Mouse (Mus musculus): ENCODE results near the gene Mag.
"Not testable (repeated sequence)": the region's sequence is repeated elsewhere in the genome, so short reads cannot be mapped to it uniquely, and the experiment has no call there.

The Mag gene

DNA sequence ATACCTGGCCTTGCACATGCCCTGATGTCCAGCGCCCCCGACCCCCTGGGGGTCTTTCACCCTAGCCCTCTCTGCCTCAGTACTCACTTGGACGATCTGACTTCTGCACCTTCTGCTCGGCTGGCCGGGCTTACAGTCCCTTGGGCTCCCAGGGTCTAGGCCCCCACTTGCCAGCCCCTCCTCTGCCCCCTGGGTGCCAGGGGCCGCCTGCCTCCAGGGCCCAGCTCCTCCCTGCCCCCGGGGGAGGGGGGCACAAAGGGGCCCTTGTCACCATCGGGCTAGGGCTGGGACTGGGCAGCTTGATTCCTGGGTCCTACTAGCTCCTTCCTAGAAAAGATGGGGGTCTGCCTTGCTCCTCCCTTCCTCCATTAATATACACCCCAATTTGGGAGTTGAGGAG is at the start of gene Mag:
TSS of gene Mag (minus strand) at position 142 of the 400 bp plus-strand sequence.
- no peak for DNase-seq (ENCODE audit: low read depth in 1 of 2, low spot score in 2 of 2)

DNA sequence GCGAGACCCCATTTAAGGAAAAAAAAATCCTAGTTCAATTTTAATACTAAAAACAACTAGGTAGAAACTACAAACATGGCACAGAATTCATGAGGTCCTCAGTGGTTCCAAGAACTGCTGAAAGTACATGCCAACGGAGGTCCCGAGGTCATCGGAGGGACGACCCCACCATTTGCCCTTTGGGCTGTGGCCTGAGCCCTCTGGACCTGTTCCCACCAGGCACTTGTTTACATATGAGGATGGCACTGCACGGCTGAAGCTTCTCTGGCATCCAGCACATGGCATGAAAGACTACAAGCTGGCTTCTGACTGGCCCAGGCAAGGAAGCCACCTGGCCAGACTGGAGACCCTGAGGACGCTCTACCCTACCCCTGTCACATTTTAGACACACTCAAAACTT is 49.7 kb upstream of the Mag start:
- no peak for DNase-seq (ENCODE audit: low read depth in 1 of 2, low spot score in 2 of 2)

DNA sequence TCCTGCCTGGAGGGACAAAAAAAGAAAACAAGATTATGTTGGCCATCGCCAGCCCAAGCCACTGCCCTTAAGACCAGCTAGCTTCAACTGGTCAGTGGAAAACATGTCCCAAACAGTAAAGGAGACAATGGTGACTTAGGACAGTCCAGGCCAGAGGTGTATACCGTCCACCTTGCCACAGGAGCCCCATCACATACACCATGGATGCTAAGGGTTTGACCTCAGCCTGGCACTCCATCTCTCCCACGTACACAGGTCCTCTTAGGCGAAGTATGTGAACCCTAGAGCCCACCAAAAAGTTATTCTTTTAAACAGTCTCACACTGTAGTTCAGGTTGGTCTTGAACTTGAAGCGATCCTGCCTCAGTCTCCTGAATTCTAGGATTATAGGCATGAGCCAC is 48.2 kb upstream of the Mag start:
- DNase-seq (ENCODE audit: low read depth in 1 of 2, low spot score in 2 of 2): no peak

DNA sequence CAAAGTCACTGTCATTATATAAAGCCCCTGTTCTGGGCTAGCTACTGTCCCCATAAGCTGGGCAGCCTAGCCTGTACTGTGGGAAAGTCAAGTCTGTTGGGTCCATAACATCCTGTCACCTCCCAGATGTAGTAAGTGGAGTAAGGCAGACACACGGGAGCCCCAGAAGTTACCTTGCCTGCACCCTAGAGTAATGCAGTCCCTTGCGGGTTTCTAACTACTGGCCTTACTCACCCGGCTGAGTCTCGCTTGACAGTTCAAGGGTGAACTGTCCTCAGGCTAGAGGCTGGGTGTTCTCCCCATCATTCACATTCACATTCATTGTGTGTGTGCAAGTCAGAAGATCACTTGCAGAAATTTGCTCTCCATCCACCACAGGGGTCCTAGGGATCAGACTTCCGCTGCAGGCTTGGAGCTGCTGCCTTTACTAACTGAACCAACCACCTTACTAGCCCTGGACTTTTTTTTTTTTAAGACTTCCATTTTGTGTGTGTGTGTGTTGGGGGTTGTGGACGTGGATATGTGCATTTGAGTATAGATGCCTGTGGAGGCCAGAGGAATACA is 45.2 kb upstream of the Mag start:
- no peak for DNase-seq (ENCODE audit: low read depth in 1 of 2, low spot score in 2 of 2)

DNA sequence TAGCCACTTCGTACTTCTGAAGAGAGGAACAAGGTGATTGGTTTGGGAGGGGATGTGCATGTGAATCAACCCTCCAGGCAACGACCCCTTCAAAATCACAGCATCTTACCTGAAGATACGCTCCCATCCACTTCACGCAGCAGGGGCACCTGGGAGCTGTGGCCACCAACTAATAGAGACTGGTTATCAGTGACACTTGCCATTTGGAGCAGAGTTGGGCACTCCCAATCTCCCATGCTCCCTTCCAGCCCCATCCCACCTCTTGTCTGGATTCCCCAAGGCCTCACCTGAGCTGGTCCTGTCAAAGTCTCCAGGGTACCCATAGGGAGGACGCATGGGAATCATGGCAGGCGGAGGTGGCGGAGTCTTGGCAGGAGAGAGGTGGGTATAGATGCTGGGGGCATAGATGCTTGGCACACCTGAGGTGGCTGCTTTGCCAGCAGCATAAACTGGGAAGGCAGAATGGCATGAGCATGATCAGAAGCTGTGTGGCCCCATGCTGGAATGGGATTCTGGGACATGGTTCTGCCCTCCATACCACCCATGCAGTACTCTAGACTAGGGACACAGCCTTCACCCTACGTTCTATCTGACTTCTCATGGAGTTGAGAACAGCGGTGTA is 44.3 kb upstream of the Mag start:
- DNase-seq (ENCODE audit: low read depth in 1 of 2, low spot score in 2 of 2): no peak

DNA sequence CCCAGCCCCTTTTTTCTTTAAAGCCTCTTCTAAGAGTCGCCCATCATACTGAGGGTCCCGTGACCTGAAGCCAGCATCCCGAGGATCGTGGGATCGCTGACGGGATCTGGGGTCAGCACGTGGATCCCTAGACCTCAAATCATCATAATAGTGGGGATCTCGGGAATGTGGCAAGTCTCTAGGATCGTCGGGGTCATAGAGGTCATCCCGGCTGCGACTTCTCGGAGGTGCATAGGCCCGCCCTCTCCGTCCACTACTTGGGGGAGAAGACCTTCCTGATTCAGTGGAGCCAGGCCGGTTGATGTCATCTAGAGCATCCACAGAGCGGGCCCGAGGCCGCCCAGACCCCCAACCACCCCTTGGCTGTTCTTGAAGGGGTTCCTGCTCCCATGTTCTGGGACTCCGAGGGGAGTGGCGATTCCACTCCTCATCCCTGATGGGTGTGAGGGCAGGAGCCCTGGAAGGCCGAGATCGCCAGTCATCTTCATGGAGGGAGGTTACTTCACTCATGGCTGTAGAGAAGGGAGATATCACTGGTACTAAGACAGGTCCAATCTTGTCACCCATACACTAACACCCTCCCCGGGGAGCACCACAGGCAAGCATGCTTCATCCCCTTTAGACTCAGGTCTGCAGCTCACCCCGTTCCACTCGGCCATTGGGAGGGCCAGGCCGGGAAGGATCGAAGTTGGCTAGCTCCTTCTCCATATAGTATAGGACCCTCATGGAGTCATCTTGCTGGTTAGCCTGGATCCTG is 43.6 kb upstream of the Mag start:
- DNase-seq (ENCODE audit: low read depth in 1 of 2, low spot score in 2 of 2): no peak

DNA sequence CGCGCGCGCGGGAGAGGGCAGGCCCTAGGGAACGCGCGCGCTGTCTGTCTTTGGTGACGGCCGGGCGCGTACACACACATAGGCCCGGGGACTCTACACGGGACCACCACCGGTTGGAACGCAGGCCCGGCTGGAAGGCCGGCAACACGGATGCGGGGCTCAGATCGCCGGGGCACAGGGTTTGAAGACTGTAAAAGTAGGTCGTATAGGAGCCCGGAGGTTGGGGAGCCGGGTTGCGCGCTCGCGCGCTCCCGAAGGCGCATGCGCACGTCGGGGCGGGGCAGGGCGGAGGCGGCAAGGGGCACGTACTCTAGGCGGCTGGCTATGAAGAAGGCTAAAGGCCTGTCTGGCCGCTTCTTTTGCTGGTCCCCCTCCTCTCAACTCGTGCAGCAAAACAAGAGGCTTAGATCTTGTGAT is 42.7 kb upstream of the Mag start:
- peak; percentile 72 to 84 for DNase-seq (ENCODE audit: low read depth in 1 of 2, low spot score in 2 of 2)

DNA sequence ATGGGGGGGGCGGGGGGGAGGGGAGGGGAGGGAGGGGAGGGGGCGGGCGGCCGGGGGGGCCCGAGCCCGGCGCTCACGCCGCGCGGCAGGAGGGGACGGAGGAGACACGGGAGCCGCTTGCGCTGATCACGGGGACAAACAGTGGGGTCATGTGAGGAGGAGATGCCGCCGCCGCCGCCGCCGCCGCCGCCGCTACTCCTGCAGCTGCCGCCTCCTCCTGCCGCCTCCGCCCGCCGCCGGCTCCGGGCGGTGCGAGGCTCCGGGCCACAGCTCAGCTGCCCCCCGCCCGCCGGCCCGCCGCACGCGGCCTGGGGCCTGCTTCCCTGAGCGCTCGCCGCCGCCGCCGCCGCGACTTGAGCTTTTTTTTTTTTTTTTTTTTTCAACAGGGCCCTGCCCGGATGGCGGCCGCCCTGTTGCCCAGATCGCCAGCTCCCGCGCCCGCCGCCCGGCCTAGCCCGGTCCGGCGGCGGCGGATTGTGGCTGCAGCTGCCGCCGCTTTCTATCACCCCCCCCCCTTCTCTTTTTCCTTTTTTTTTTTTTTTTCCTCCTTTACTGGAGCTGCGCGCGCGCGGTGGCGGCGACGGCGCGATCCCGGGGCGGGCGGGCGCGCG is 42.2 kb upstream of the Mag start, which contains the start of gene Usf2:
TSS of gene Usf2 (minus strand) at position 48 of the 611 bp plus-strand sequence.
- peak in 1 of 2 experiments; percentile 70 for DNase-seq (ENCODE audit: low read depth in 1 of 2, low spot score in 2 of 2)

DNA sequence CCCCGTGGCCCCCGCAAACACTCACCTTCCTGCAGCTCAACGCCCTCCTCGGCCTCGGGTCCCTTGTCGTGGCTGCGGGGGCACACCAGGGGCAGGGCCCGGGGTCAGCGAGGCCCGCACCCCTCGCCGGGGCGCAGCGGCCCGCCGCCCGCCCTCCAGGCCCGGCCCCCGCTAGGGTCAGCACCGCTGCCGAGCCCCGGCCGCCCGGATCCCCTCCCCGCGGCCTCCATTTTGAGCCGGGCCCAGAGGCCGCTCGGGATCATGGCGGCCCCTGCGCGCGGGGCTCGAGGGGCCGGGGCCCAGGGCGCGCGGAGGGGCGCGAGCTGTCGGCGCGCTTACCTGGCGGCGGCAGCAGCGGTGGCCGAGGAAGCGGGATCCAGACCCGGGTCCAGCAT is 41.7 kb upstream of the Mag start:
- no peak for DNase-seq (ENCODE audit: low read depth in 1 of 2, low spot score in 2 of 2)

DNA sequence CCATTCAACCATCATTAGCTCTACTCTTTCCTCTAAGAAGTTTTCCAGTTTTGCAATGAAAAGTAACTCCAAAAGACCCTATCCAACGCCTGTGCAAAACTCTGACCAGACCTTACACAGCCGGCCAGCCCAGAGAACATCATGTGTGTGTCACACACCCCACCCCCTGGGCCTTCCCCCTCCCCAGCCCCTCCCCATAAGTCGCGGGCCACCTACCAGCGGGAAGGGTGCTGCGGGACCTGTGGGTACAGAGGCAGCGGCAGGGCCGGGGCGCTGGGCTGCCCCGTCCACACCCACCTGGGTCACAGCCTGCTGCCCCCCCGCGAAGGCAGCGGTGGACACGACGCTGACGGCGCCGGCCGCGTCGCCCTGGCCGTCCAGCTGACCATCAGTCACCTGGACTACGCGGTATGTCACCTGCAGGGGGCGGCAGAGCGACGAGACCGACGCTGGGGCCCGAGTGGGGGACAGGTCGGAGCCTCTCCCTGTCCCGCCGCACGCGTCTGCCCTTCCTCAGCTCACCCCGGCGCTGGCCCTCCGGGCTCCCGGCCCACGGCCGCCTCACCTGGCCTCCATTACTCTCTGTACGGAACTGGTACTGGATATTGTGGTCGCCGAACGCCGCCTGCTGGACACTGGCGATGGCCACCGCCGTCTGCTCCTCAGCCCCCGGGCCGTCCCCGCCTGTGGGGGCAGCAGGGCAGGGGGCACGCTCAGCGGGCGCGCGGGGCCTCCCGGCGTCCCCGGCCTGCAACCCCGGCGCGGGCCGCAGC is 41.1 kb upstream of the Mag start:
- DNase-seq (ENCODE audit: low read depth in 1 of 2, low spot score in 2 of 2): peak in 1 of 2 experiments; percentile 74

DNA sequence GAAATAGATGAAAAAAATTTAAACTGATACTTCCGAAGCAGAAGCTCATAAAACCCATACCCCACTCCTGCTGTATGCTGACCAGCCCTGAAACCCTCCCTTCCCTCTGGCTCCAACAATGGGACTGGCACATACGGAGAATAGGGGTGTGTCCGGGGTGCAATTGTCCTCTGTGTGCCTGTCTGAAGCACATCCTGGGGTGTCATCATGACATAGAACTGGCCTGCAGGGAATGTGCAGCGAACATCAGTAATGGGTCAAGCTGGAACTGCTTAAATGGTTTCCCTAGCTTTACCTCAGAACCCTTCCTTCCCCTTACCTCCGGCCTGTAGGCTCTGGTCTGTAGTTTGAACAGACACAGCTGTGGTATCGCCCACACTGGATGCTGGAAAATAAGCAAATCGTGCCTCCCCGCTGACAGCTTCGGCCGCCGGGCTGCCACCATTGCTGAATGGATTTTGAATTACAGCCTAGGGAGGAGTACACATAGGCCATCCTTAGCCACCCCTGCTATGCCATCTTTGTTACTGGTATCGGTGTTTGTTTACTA is 40.4 kb upstream of the Mag start:
- DNase-seq (ENCODE audit: low read depth in 1 of 2, low spot score in 2 of 2): no peak

DNA sequence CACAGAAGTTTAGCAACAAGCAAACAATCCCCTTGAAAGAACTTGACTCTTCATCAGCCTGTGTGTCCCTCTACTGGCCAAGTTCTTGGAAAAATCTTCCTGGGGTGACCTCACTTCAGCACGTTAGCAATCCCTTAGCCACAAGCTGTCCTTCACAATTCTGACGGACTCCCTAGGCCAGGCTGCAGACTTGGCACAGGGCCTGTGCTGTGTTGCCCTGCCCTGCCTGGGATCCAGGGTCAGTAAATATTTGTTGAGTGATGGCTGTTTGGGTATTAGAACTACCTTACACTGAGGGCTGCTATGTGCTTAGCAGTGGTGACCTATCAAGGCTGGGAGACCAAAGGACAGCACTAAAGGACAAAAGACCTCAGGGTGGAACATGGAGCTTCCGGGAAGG is 39.4 kb upstream of the Mag start:
- DNase-seq (ENCODE audit: low read depth in 1 of 2, low spot score in 2 of 2): no peak

DNA sequence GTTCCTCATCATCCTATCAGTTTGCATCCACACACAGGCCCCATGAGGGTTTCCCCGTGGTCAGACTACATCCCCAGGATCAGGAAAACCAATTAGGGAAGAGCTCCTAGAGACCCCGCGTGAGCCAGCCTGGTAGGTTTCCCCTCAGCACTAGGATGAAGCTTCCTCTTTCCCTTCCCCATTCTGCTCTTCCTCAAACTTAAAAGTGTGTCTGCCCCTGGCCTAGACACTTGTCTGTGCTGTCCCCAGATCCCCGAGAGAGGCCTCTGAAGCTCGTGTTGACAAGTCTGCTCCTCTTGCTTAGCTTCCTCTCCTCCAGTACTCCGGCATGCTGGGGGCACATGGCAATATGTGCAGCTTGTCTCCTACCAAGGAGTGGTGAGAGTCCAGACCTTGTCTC is 38.8 kb upstream of the Mag start:
- DNase-seq (ENCODE audit: low read depth in 1 of 2, low spot score in 2 of 2): peak; percentile 61 to 63

DNA sequence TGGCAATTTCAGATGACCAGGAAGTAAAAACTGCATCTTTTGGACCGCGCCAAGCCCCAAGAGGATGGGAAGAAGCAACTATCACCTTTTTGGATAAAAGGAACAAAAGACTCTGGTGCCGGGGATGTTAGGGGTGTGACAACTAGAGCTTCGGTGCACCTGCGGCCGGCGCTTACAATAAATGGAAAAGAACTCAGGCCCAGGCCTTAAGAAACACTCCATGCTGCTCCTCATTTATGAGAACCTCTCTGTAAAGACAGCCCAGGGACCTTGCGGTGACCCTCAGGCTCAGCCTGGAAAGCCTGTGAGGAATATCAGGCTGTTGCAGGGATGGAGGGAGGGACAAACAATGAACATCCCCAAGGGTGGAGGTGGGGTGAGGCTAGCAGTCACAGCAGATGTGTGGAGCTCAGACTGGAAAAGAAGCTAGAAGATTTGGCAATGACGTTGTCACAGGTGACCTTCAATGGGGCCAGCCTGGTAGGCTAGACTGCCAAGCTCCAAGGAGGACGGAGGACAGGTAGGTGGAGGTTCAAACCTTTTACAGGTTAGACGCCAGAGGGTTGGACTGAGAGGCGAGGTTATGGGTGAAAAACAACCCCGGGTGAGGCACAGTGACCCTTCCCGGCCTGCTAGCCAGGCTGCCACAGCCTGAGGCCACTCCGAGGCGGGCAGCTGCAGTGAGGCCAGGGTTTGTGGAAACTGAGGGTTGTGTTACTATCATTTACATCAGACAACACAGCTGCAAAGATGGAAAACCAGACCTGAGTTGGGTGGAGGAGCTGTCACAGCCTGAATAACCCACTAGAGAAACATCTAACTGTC is 38.0 kb upstream of the Mag start:
- DNase-seq (ENCODE audit: low read depth in 1 of 2, low spot score in 2 of 2): no peak

DNA sequence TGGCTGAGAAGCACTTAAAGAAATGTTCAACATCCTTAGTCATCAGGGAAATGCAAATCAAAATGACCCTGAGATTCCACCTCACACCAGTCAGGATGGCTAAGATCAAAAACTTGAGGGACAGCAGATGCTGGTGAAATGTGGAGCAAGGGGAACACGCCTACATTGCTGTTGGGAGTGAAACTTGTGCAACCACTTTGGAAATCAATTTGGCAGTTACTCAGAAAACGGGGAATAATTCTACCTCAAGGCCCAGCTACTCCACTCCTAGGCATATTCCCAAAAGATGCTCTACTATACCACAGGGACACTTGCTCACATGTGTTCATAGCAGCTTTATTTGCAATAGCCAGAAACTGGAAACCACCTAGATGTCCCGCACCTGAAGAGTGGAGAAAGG is 35.2 kb upstream of the Mag start:
- not testable (repeated sequence) for DNase-seq (ENCODE audit: low read depth in 1 of 2, low spot score in 2 of 2)

DNA sequence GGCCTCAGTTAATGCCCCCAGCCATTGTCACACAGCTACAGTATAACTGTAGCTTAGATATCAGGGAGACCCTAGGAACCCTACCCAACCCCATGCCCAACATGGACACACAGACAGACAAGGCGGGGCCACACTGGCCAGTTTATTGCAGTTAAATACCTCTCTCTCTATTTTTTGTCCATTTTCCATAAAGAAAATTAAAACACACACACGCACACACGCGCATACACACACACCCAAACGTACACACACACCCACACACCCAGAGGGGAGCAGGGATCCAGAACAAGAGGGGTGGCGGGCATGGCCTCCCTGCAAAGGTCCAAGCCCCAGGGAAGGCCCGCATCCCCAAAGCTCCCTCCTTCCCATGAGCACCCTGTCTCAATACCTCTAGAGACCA is 31.2 kb upstream of the Mag start:
- DNase-seq (ENCODE audit: low read depth in 1 of 2, low spot score in 2 of 2): no peak

DNA sequence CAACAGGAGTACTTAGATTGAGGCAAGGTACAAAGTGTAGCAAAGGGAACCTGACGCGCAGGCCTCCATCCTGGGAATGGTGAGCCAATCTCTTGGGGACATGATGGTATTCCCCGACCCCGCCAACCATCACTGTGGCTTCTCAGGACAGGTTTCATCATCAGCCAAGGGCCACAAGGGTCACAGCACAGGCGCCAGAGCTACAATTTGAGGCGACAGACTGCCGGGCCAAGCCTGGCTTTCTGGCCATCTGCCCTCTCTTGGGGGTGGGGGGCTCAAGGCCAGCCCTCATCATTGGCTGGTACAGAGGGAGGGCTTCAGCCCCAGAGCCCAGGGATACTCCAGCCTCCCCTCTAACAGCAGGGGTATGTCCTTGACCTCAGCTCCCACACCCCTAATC is 30.8 kb upstream of the Mag start:
- DNase-seq (ENCODE audit: low read depth in 1 of 2, low spot score in 2 of 2): not testable (repeated sequence)

DNA sequence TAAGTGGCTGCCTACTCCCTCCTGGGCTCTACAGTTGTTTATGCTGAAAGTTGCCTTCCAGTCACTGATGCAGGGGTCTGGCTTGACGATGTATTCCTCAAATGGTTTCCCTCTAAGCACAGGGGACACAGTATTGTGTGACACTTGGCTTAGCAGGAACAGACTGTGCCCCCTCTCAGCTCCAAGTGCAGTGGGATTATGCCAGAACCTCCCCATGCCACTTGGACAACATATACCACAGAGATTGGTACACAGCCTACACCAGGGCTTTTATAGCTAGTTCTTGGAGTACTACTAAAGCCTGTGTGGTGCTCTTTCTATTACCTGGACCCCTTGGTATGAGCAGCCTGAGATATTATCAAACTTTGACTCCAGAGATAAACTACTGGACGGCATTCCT is 30.0 kb upstream of the Mag start:
- not testable (repeated sequence) for DNase-seq (ENCODE audit: low read depth in 1 of 2, low spot score in 2 of 2)

DNA sequence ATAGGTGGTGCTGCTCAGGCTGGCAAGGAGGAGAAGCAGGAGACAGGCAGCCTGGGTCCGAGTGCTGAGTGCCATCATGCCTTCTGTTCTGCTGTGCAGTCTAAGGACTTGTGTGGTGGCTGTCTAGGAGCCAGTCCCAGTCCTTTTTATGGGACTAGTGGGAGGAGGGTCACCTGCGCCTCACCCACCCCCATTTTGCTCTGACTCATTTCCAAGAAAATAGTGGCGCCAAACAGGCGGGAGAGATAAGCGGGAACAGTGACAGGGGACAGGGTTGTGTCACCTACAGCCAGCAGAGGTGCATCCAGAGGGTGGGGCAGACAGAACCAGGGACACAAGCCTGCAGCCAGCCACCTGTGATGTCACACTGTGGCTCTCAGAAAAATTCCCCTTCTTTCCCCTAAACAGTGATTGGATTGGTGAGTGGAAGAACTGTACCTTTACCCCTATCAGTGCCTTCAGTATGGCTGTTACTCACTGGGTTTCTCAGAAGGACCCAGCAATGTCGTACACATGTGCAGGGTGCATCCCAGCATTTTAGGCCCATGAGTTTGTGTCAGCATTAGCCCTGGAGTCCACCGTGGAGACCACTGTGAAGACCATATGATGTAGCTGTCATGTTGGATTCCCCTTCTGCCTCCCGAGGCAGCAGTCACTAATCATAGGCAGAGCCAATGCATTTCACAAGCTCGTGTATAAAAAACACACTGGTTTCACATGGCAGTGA is 29.4 kb upstream of the Mag start, which contains the start of gene Hamp:
TSS of gene Hamp (minus strand) at position 124 of the 727 bp plus-strand sequence.
- DNase-seq (ENCODE audit: low read depth in 1 of 2, low spot score in 2 of 2): no peak

Measured in monocyte, adult 2 months (primary cell).